10 mouse cellular contexts compared by ENCODE assay signal in genomic region chr6:103697349-103698028, GRCm38 (mm10).
DNase-seq lines count a peak whose midpoint lies in the region; ATAC-seq lines count a peak whose summit lies in the region.
"Had no signal": no experiment of that assay in that cellular context is flagged by ENCODE, and none has a peak within 500 bp of the region (broad histone marks: within the 10 kb centered on the region; RNA-seq: fewer than 3 reads in every experiment).

No protein-coding gene starts in this region.

- no peaks in the 10 kb centered on the region for H3K9me3 ChIP-seq in kidney, embryonic 16.5 days (ENCODE audit: low read length)
- H3K9me3 ChIP-seq in kidney, embryonic 14.5 days (ENCODE audit: control insufficient read depth, low read length), result no peaks in the 10 kb centered on the region
- no peaks in the 10 kb centered on the region for H3K9me3 ChIP-seq in midbrain, embryonic 12.5 days
- H3K9me3 ChIP-seq: heart, embryonic 13.5 days; limb, embryonic 13.5 days had no signal

- peaks cover 4% of the 10 kb centered on the region; the same call in 1 of the 2 replicates for H3K4me1 ChIP-seq in kidney, embryonic 16.5 days (ENCODE audit: insufficient read depth, low read length)
- no peaks in the 10 kb centered on the region for H3K4me1 ChIP-seq in kidney, embryonic 14.5 days (ENCODE audit: control insufficient read depth, insufficient read depth, low read length)
- H3K4me1 ChIP-seq in midbrain, embryonic 12.5 days, result no peaks in the 10 kb centered on the region
- H3K4me1 ChIP-seq: heart, embryonic 13.5 days; limb, embryonic 13.5 days had no signal

- ATAC-seq in kidney, embryonic 16.5 days (ENCODE audit: low FRiP score, low TSS enrichment), result 0 out of 2 replicates have a peak, but pooled peaks have one; percentile 42
- ATAC-seq in kidney, embryonic 14.5 days (ENCODE audit: low FRiP score, low TSS enrichment), result no peak; the same call in 1 of the 2 replicates
- 0 out of 2 replicates have a peak, but pooled peaks have one; percentile 30 for ATAC-seq in midbrain, embryonic 12.5 days (ENCODE audit: low FRiP score, low read depth)

- peak; percentile 36 for DNase-seq in ES-CJ7 (ENCODE audit: low read depth, low spot score)
- peak; percentile 34 for DNase-seq in c-Kit-positive CD71-positive TER-119-positive erythroid progenitor cells, embryonic 14.5 days (ENCODE audit: low spot score)
- no peak for DNase-seq in cerebellum, adult 9-11 months
- DNase-seq in heart, postnatal 36 days, result no peak
- DNase-seq in layer of hippocampus, postnatal 25 days (ENCODE audit: extremely low spot score in 1 of 2, low spot score in 1 of 2), result no peak

- 62% methylated on average over 7 of the region's 7 CpGs for WGBS in kidney, embryonic 16.5 days
- 59% methylated on average over 7 of the region's 7 CpGs for WGBS in kidney, embryonic 14.5 days
- WGBS in midbrain, embryonic 12.5 days, result 65% methylated on average over 7 of the region's 7 CpGs

- intact Hi-C loops in heart, postnatal 36 days (cut with DNase I), result no loop called here

- H3K36me3 ChIP-seq in kidney, embryonic 16.5 days (ENCODE audit: insufficient read depth, low read length), result no peaks in the 10 kb centered on the region
- no peaks in the 10 kb centered on the region for H3K36me3 ChIP-seq in kidney, embryonic 14.5 days (ENCODE audit: control insufficient read depth, insufficient read depth, low read length)
- H3K36me3 ChIP-seq in midbrain, embryonic 12.5 days, result no peaks in the 10 kb centered on the region
- H3K36me3 ChIP-seq: heart, embryonic 13.5 days; limb, embryonic 13.5 days had no signal

- no peak overlapping the region for H3K4me2 ChIP-seq in kidney, embryonic 16.5 days (replicated peaks; ENCODE audit: low read depth, low read length)
- H3K4me2 ChIP-seq in kidney, embryonic 14.5 days (replicated peaks; ENCODE audit: low read depth, low read length), result no peak overlapping the region
- H3K4me2 ChIP-seq in midbrain, embryonic 12.5 days (replicated peaks), result no peak overlapping the region
- H3K4me2 ChIP-seq: heart, embryonic 13.5 days; limb, embryonic 13.5 days had no signal

- no peak overlapping the region for H3K9ac ChIP-seq in kidney, embryonic 16.5 days (replicated peaks; ENCODE audit: low read length)
- H3K9ac ChIP-seq in kidney, embryonic 14.5 days (ENCODE audit: low read depth, low read length), result no peak overlapping the region
- H3K9ac ChIP-seq in midbrain, embryonic 12.5 days (replicated peaks), result no peak overlapping the region
- H3K9ac ChIP-seq: heart, embryonic 13.5 days; limb, embryonic 13.5 days had no signal

- no peaks in the 10 kb centered on the region for H3K27me3 ChIP-seq in kidney, embryonic 16.5 days (ENCODE audit: insufficient read depth, low read length)
- no peaks in the 10 kb centered on the region for H3K27me3 ChIP-seq in kidney, embryonic 14.5 days (ENCODE audit: control insufficient read depth, insufficient read depth, low read length)
- no peaks in the 10 kb centered on the region for H3K27me3 ChIP-seq in midbrain, embryonic 12.5 days
- H3K27me3 ChIP-seq: heart, embryonic 13.5 days; limb, embryonic 13.5 days had no signal

- H3K27ac ChIP-seq in kidney, embryonic 16.5 days (ENCODE audit: low read length), result no peak overlapping the region
- H3K27ac ChIP-seq in kidney, embryonic 14.5 days (ENCODE audit: low read depth, low read length), result no peak overlapping the region
- H3K27ac ChIP-seq in midbrain, embryonic 12.5 days (replicated peaks), result no peak overlapping the region
- H3K27ac ChIP-seq: heart, embryonic 13.5 days; limb, embryonic 13.5 days had no signal

- no peak overlapping the region for H3K4me3 ChIP-seq in kidney, embryonic 16.5 days (ENCODE audit: low read length)
- no peak overlapping the region for H3K4me3 ChIP-seq in kidney, embryonic 14.5 days (ENCODE audit: low read length)
- H3K4me3 ChIP-seq in midbrain, embryonic 12.5 days, result no peak overlapping the region
- H3K4me3 ChIP-seq: heart, embryonic 13.5 days; limb, embryonic 13.5 days had no signal

Comparison
In these comparisons a context has a peak if more than half of its experiments do, and no peak if none do; other contexts are left out.
1. DNase-seq: peak in ES-CJ7 (single experiment) and c-Kit-positive CD71-positive TER-119-positive erythroid progenitor cells, embryonic 14.5 days (single experiment); none in cerebellum, adult 9-11 months (single experiment), heart, postnatal 36 days (0 of 2) and layer of hippocampus, postnatal 25 days (0 of 2).